Mouse (Mus musculus): ENCODE measurements around the gene Lrrk1. TPM values are rescaled to one million over a fixed set of nuclear protein-coding genes. Genes with fewer than 3 reads are reported as not detected.

The Lrrk1 gene
- polyA plus RNA-seq, 1 experiment from 2014 or later = 2.2 TPM

DNA sequence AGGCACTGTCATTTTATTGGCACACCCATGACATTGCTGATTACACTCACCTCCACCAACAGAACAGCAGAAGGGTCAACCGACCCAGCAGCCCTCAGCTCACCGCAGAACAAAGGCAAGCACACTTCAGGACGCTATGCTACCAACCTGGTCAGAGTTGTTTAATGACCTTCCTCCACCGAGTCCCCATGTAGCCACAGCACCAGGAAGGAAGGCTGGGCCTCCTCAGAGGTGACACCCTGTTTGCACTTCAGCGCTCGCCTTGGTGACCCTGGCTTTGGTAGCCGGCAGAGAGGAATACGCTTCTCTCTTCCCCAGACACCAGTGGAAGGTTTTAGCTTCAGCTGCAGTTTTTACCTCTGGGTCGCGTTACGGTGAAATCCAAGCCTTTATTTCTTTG lies 38.5 kb downstream of the Lrrk1 start:
- ATAC-seq (replicated peaks) = no peak
- Histone ChIP-seq H3K4me3 (no peak overlapping the region), H3K27me3 (no peaks in the 10 kb centered on the region), H3K9ac (replicated peaks) (no peak overlapping the region), H3K4me1 (0 out of 2 replicates have a peak, but pooled peaks cover 4% of the 10 kb centered on the region), H3K27ac (replicated peaks) (no peak overlapping the region), H3K36me3 (no peaks in the 10 kb centered on the region), H3K9me3 (no peaks in the 10 kb centered on the region), H3K4me2 (replicated peaks) (no peak overlapping the region)
- WGBS = 77% methylated on average over 11 of the region's 11 CpGs

DNA sequence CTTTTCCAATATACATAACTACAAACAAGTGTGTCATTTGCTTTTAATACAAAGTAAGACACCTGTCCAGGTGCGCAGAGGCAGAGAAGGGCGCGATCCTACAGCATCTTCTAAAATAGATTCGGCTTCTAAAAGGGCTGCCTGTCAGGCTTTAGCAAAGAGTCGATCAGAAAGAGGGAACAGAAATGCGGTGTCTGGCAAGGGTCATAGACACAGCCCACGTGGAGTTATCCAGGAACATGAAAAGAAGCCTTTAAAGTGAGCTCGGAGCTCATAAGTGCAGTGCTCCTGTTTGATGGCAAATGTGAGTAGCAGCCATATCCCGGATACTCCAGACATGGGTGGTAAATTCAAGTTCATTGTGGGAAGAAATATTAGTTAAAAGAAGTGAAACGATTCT lies 39.6 kb downstream of the Lrrk1 start:
- Histone ChIP-seq H3K4me2 (replicated peaks) (no peak overlapping the region), H3K4me1 (0 out of 2 replicates have a peak, but pooled peaks cover 4% of the 10 kb centered on the region), H3K9ac (replicated peaks) (no peak overlapping the region), H3K9me3 (no peaks in the 10 kb centered on the region), H3K27ac (replicated peaks) (no peak overlapping the region), H3K27me3 (no peaks in the 10 kb centered on the region), H3K36me3 (no peaks in the 10 kb centered on the region), H3K4me3 (no peak overlapping the region)
- no peak for ATAC-seq (replicated peaks)
- WGBS = 87% methylated on average over 10 of the region's 10 CpGs

DNA sequence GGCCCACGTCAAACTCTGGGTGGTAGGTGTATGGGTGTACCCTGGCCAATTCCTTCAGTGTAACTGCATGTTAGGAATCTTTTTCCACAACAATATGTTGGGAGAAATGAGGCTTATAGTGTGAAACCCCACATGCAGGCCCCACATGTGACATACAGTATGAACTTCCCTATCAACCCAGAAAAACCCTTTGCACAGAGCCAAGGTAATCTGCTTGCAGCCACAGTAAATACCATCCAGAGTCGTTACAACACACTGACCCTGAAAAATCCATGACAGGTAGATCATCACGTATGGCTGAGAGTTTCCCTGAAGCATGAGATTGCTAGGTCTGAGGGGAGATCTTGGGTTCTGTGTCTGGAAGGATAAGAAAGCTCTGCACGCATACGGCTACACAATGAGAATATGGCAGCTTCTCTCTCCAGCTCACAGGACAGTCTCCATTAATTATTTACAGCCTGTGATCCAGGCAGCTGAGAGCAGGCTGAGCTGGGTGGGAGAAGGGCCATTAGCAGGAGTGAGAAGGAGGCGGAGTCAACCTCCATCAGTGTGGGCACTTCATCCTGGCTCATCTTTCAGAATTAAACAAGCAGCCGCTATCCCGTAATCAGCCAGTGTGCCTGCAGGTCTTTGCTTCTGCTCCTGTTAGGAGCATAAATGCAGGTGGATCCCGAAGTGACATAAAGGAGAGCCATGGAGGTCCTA lies 41.0 kb downstream of the Lrrk1 start:
- no peak for ATAC-seq (replicated peaks)
- H3K4me3 ChIP-seq = no peak overlapping the region
- no peak overlapping the region for H3K27ac ChIP-seq (replicated peaks)
- 0 out of 2 replicates have a peak, but pooled peaks cover 4% of the 10 kb centered on the region for H3K4me1 ChIP-seq
- WGBS = 43% methylated on average over 9 of the region's 9 CpGs
- H3K9me3 ChIP-seq = no peaks in the 10 kb centered on the region
- H3K9ac ChIP-seq (replicated peaks) = no peak overlapping the region
- H3K4me2 ChIP-seq (replicated peaks) = no peak overlapping the region
- no peaks in the 10 kb centered on the region for H3K27me3 ChIP-seq
- no peaks in the 10 kb centered on the region for H3K36me3 ChIP-seq

DNA sequence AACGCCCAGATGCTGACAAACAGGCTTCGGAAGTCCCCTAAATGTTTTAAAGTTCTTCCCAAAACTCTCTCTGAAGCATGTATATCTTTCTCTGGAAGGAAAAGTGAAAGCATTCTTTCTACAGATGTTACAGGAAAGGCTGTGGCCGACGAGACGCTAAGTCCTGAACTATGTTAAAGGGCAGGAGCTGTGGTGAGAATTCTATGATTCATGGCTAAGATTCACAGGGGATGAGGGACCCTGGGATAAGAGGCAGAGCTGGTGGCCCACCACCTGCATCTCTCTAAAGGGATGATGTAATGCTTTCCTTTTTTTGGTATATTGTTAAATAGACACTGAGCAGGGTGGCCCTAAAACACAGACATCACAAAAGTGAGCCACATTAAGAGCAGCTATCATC lies 44.8 kb downstream of the Lrrk1 start:
- WGBS = 86% methylated on average over 5 of the region's 5 CpGs
- no peak for ATAC-seq (replicated peaks)
- H3K4me1 ChIP-seq = 0 out of 2 replicates have a peak, but pooled peaks cover 4% of the 10 kb centered on the region

DNA sequence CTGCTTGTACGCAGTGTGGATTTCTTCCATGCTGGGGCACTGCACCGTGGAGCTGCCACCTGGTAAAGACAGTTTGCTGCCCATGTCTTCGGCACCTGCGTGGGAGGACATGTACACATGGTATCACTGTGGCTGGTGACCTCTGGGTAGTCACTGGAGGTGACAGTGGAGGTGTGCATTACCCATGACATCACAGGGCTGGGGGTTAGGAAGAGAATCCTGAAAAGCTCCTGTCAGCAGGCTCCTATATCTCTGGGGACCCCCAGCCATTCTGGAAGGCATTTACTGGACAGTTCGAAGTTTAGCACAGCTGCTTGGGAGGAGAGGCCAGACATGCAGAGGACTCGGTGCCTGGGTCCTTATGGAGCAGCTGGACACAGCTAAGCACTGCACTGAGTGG lies 45.3 kb downstream of the Lrrk1 start:
- Histone ChIP-seq H3K9ac (replicated peaks) (no peak overlapping the region), H3K4me2 (replicated peaks) (no peak overlapping the region), H3K9me3 (no peaks in the 10 kb centered on the region), H3K4me1 (0 out of 2 replicates have a peak, but pooled peaks cover 4% of the 10 kb centered on the region), H3K27ac (replicated peaks) (no peak overlapping the region), H3K27me3 (no peaks in the 10 kb centered on the region), H3K36me3 (no peaks in the 10 kb centered on the region), H3K4me3 (no peak overlapping the region)
- ATAC-seq (replicated peaks) = no peak
- 78% methylated on average over 6 of the region's 6 CpGs for WGBS

More for the DNA sequence above, 44.8 kb downstream of the Lrrk1 start:
- no peak overlapping the region for H3K4me2 ChIP-seq (replicated peaks)
- no peak overlapping the region for H3K9ac ChIP-seq (replicated peaks)
- H3K27ac ChIP-seq (replicated peaks) = no peak overlapping the region
- H3K36me3 ChIP-seq = no peaks in the 10 kb centered on the region
- no peak overlapping the region for H3K4me3 ChIP-seq
- H3K9me3 ChIP-seq = no peaks in the 10 kb centered on the region
- H3K27me3 ChIP-seq = no peaks in the 10 kb centered on the region

DNA sequence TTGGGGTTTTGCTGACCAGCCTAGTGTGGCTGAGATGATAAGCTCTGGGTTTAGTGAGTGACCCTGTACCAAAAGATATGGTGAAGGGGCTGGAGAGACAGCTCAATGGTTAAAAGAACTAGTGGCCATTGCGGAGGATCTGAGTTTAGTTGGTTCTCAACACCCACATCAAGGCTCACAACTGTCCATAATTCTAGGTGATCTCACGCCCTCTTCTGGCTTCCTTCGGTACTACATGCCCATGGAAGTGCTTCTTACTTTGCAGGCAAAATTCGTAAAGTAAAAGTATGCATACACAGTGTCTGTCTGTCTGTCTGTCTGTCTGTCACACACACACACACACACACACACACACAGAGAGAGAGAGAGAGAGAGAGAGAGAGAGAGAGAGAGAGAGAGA lies 45.8 kb downstream of the Lrrk1 start:
- Histone ChIP-seq H3K27me3 (no peaks in the 10 kb centered on the region), H3K4me3 (no peak overlapping the region), H3K9ac (replicated peaks) (no peak overlapping the region), H3K27ac (replicated peaks) (no peak overlapping the region), H3K36me3 (no peaks in the 10 kb centered on the region), H3K9me3 (no peaks in the 10 kb centered on the region), H3K4me1 (0 out of 2 replicates have a peak, but pooled peaks cover 2% of the 10 kb centered on the region), H3K4me2 (replicated peaks) (no peak overlapping the region)
- 38% methylated on average over 4 of the region's 4 CpGs for WGBS
- no peak for ATAC-seq (replicated peaks)

DNA sequence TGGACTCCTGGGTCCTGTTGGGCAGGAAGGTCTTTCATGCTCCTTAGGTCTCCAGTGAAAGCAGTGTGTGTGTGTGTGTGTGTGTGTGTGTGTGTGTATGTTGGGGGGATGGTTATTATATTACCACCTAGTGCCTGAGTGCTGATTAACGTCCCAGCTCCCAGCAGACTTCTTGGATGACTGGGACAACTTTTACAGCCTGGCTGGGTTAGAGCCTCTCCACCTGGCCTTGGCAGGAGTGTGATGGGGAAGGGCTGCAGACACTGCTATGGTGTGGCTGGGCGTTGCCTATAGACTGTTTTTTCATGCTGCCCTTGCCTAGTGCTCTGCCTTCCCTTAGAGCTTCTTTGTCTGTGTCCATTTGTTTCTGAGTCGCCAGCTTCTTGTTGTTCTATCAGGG lies 48.1 kb downstream of the Lrrk1 start:
- H3K4me2 ChIP-seq (replicated peaks) = no peak overlapping the region
- H3K36me3 ChIP-seq = no peaks in the 10 kb centered on the region
- H3K4me1 ChIP-seq = no peaks in the 10 kb centered on the region
- WGBS = 52% methylated on average over 3 of the region's 3 CpGs
- H3K9me3 ChIP-seq = no peaks in the 10 kb centered on the region
- no peaks in the 10 kb centered on the region for H3K27me3 ChIP-seq
- H3K9ac ChIP-seq (replicated peaks) = no peak overlapping the region
- no peak for ATAC-seq (replicated peaks)
- H3K4me3 ChIP-seq = no peak overlapping the region
- H3K27ac ChIP-seq (replicated peaks) = no peak overlapping the region

DNA sequence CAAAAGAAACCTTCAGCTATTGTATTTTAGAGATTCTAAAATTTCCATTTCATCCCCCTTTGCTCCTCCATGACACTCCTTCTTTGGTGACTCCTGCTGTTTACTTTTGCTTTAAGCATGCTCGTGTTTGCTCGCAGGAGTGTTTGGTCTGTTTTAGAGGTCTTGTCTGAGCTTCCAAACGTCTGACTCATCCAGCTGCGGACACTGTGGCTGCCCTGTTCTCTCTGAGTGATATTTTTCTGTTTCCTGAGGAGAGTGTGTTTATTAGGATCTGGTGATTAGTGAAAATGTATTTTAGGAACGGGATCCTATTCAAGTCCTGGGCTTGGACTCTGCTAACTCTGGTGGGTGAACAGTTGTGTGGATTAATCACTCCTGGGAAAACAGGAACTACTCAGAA lies 48.5 kb downstream of the Lrrk1 start:
- no peaks in the 10 kb centered on the region for H3K4me1 ChIP-seq
- no peak overlapping the region for H3K27ac ChIP-seq (replicated peaks)
- 66% methylated on average over 5 of the region's 5 CpGs for WGBS
- H3K4me2 ChIP-seq (replicated peaks) = no peak overlapping the region
- no peaks in the 10 kb centered on the region for H3K27me3 ChIP-seq
- no peak overlapping the region for H3K9ac ChIP-seq (replicated peaks)
- ATAC-seq (replicated peaks) = no peak
- H3K4me3 ChIP-seq = no peak overlapping the region
- no peaks in the 10 kb centered on the region for H3K36me3 ChIP-seq
- no peaks in the 10 kb centered on the region for H3K9me3 ChIP-seq

DNA sequence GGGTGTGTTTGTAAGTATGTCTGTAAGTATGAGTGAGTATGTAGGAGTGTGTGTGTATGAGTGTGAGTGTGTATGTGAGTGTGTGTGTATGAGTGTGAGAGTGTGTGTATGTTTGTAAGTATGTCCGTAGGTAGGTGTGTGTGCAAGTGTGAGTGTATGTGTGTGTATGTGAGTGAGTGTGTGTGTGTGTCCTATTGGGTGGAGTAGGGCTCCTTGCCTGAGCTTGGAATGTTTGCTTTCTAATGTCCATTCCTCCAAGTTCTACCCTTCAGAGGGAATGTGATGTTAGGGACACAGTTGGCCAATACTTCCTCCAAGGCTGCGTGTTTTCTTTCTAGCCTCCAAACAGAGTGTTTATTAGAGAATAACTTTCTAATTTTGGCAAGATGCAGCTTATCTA lies 51.2 kb downstream of the Lrrk1 start:
- 91% methylated on average over 2 of the region's 2 CpGs for WGBS
- H3K27me3 ChIP-seq = no peaks in the 10 kb centered on the region
- no peak overlapping the region for H3K4me2 ChIP-seq (replicated peaks)
- no peak overlapping the region for H3K9ac ChIP-seq (replicated peaks)
- no peaks in the 10 kb centered on the region for H3K4me1 ChIP-seq
- no peak overlapping the region for H3K27ac ChIP-seq (replicated peaks)
- no peak overlapping the region for H3K4me3 ChIP-seq
- no peaks in the 10 kb centered on the region for H3K36me3 ChIP-seq
- no peaks in the 10 kb centered on the region for H3K9me3 ChIP-seq
- ATAC-seq (replicated peaks) = no peak

DNA sequence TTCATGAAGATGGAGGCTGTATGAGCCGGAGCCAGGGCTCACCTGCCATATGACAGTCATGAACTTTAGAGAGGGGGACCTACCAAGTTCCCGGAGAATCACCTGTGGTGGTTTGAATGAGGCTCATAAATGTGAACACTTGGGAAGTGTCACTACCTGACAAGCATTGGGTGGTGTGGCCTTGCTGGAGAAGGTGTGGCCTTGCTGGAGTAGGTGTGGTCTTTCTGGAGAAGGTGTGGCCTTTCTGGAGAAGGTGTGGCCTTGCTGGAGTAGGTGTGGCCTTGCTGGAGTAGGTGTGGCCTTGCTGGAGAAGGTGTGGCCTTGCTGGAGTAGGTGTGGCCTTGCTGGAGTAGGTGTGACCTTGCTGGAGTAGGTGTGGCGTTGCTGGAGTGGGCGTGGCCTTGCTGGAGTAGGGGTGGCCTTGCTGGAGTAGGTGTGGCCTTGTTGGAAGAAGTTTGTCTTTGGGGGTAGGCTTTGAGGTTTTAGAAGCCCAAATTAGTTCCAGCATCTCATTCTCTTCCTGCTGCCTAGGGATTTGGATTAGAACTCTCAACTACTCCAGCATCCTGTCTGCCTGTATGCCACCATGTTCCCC lies 54.1 kb downstream of the Lrrk1 start:
- Histone ChIP-seq H3K4me1 (no peaks in the 10 kb centered on the region), H3K9me3 (no peaks in the 10 kb centered on the region), H3K36me3 (no peaks in the 10 kb centered on the region), H3K9ac (replicated peaks) (no peak overlapping the region), H3K4me3 (no peak overlapping the region), H3K27ac (replicated peaks) (no peak overlapping the region), H3K27me3 (no peaks in the 10 kb centered on the region), H3K4me2 (replicated peaks) (no peak overlapping the region)
- ATAC-seq (replicated peaks) = no peak
- WGBS = 89% methylated on average over 4 of the region's 4 CpGs

DNA sequence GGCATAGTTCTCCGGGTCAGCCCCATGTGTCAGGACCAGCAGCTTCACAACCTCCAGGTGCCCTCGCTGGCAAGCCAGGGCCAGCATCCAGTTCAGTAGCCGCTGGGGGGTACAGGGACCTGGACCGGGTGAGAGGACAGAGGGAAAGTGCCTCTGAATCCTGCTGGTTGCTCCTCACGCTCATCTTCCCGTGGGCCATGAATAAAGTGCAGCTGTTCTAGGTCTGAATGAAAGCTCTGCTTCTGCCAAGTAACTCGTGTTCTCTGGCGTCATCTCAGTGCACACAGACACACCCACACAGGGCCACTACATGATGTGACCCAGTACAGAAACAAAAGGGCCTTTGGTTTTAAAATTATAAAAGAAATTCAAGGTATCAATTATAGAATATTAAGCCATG lies 55.8 kb downstream of the Lrrk1 start:
- Histone ChIP-seq H3K36me3 (no peaks in the 10 kb centered on the region), H3K4me3 (no peak overlapping the region), H3K9me3 (no peaks in the 10 kb centered on the region), H3K4me1 (no peaks in the 10 kb centered on the region), H3K27ac (replicated peaks) (no peak overlapping the region), H3K4me2 (replicated peaks) (no peak overlapping the region), H3K27me3 (no peaks in the 10 kb centered on the region), H3K9ac (replicated peaks) (no peak overlapping the region)
- no peak for ATAC-seq (replicated peaks)
- 87% methylated on average over 8 of the region's 8 CpGs for WGBS

DNA sequence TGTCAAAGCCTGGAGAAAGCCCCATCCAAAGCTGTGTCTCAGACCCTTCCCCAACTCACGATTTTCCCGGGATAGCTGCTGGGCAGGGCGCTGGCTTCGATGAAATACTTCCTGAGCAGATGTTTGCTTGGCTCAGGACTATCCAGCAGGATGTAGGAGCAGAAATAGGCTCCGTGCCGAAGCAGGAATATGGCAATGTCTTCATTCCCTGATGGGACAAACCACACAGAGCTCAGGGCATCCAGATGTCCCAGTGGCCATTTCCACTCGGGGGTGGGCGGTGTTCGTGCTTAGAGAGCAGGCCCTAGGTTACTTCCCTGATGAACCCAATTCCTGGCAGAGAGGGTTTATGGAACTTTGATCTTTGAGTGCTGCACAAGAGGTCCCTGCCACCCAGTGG lies 57.5 kb downstream of the Lrrk1 start:
- 86% methylated on average over 9 of the region's 9 CpGs for WGBS
- Histone ChIP-seq H3K27ac (replicated peaks) (no peak overlapping the region), H3K9me3 (no peaks in the 10 kb centered on the region), H3K4me2 (replicated peaks) (no peak overlapping the region), H3K27me3 (no peaks in the 10 kb centered on the region), H3K9ac (replicated peaks) (no peak overlapping the region), H3K4me1 (no peaks in the 10 kb centered on the region), H3K4me3 (no peak overlapping the region), H3K36me3 (no peaks in the 10 kb centered on the region)
- ATAC-seq (replicated peaks) = no peak

DNA sequence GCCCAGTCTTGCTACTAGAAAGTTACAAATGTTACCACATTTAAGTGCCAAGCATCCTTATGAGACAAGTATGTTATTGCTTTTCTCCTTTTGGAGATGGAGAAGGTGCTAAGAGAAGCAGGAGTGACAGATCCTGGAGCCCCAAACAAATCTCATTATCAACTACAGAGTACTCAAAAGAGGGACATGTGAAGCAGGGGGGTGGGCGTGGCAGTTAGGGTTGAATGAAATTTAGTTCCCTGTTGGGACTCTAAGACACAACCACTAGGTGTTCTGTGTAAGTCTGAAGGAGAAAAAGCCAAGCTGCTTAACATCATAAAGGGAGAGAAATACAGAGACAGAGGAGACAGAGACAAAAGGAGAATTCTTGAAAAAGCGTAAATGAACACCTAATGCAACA lies 60.6 kb downstream of the Lrrk1 start:
- 60% methylated on average over 2 of the region's 2 CpGs for WGBS
- ATAC-seq (replicated peaks) = no peak
- H3K9ac ChIP-seq (replicated peaks) = no peak overlapping the region
- no peaks in the 10 kb centered on the region for H3K27me3 ChIP-seq
- H3K4me2 ChIP-seq (replicated peaks) = no peak overlapping the region
- no peaks in the 10 kb centered on the region for H3K9me3 ChIP-seq
- no peaks in the 10 kb centered on the region for H3K36me3 ChIP-seq
- no peak overlapping the region for H3K27ac ChIP-seq (replicated peaks)
- no peak overlapping the region for H3K4me3 ChIP-seq
- no peaks in the 10 kb centered on the region for H3K4me1 ChIP-seq

All from forebrain, embryonic 15.5 days (tissue).